ENCODE assay signal across 13 mouse cellular contexts in the genomic region with DNA sequence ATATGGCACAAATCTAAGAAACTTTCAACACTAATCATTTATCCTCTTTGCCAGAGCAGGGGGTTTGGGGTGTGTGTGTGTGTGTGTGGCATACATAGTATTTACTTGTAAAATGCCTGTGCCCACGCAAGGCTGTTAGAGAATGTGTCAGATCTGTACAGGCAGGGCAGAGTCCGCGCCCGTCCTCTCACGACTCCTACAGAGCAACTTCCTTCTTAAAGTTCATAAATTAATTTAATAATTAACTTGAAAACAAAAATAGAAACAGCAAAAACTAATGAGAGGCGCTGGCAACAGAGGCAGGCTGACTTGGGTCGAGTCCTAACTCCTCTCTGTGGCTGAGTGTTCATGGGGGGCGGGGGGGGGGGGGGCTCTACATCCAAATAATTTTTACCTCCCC. TPM values are rescaled to one million over a fixed set of nuclear protein-coding genes. Genes with fewer than 3 reads are reported as not detected.
A peak's percentile ranks its signal among the peaks of the same experiment; 100 is the strongest.
DNase-seq lines count a peak whose midpoint lies in the region; ATAC-seq and TF ChIP-seq lines count a peak whose summit lies in the region.
"Had no signal": no experiment of that assay in that cellular context is flagged by ENCODE, and none has a peak within 500 bp of the region (broad histone marks: within the 10 kb centered on the region; RNA-seq: fewer than 3 reads in every experiment).

No protein-coding gene starts in this region.

- no peak overlapping the region for H3K4me3 ChIP-seq in lung, embryonic 14.5 days (ENCODE audit: low read depth, low read length)
- no peak overlapping the region for H3K4me3 ChIP-seq in lung, adult 2 months (replicated peaks; ENCODE audit: extremely low read depth, low read depth, low read length)
- no peak overlapping the region for H3K4me3 ChIP-seq in intestine, embryonic 14.5 days (ENCODE audit: low read depth, low read length)
- H3K4me3 ChIP-seq in macrophage (ENCODE audit: inconsistent target) = no peak overlapping the region

- WGBS in lung, embryonic 14.5 days = 45% methylated on average over 8 of the region's 8 CpGs
- 38% methylated on average over 8 of the region's 8 CpGs for WGBS in lung, adult 2 months
- 44% methylated on average over 8 of the region's 8 CpGs for WGBS in intestine, embryonic 14.5 days
- 40% methylated on average over 2 of the region's 8 CpGs for WGBS in macrophage (ENCODE audit: missing documents)

- TF ChIP-seq POLR2A in lung, adult 2 months (IDR thresholded peaks at IDR 0.05; ENCODE audit: borderline replicate concordance, extremely low read depth, low read depth, low read length) = no peak

- no peak for ATAC-seq in lung, embryonic 14.5 days (ENCODE audit: insufficient read depth)
- no peak for ATAC-seq in intestine, embryonic 14.5 days (replicated peaks; ENCODE audit: low FRiP score, low TSS enrichment, low read depth)
- ATAC-seq: forebrain, embryonic 14.5 days had no signal

- no peak overlapping the region for H3K27ac ChIP-seq in lung, embryonic 14.5 days (ENCODE audit: low read depth)
- no peak overlapping the region for H3K27ac ChIP-seq in intestine, embryonic 14.5 days (ENCODE audit: low read depth)
- peak overlapping the region; percentile 90 for H3K27ac ChIP-seq in macrophage

- no peaks in the 10 kb centered on the region for H3K27me3 ChIP-seq in lung, embryonic 14.5 days (ENCODE audit: insufficient read depth, low read length)
- H3K27me3 ChIP-seq in intestine, embryonic 14.5 days (replicated peaks; ENCODE audit: control insufficient read depth, insufficient read depth, low read length) = no peaks in the 10 kb centered on the region

- H3K4me1 ChIP-seq in lung, embryonic 14.5 days (ENCODE audit: insufficient read depth) = peaks cover 41% of the 10 kb centered on the region
- H3K4me1 ChIP-seq in lung, adult 2 months (ENCODE audit: control insufficient read depth, insufficient read depth, low read length) = peaks cover 27% of the 10 kb centered on the region
- peaks cover 64% of the 10 kb centered on the region for H3K4me1 ChIP-seq in intestine, embryonic 14.5 days (replicated peaks; ENCODE audit: control insufficient read depth, insufficient read depth, low read length)

- H3K36me3 ChIP-seq in lung, embryonic 14.5 days (ENCODE audit: insufficient read depth) = no peaks in the 10 kb centered on the region
- no peaks in the 10 kb centered on the region for H3K36me3 ChIP-seq in intestine, embryonic 14.5 days (ENCODE audit: control insufficient read depth, insufficient read depth, low read length)
- H3K36me3 ChIP-seq in macrophage (ENCODE audit: inconsistent target) = no peaks in the 10 kb centered on the region

- peaks cover 86% of the 10 kb centered on the region for H3K79me2 ChIP-seq in macrophage (ENCODE audit: inconsistent target)

- 0 out of 2 replicates have a peak overlapping the region, but pooled peaks have one; percentile 17 for H3K9ac ChIP-seq in lung, embryonic 14.5 days
- no peak overlapping the region; the same call in 1 of the 2 replicates for H3K9ac ChIP-seq in intestine, embryonic 14.5 days (ENCODE audit: low read length)

- DNase-seq in lung, embryonic 14.5 days = no peak
- no peak for DNase-seq in lung, adult 2 months
- DNase-seq in intestine, embryonic 14.5 days (ENCODE audit: low spot score) = no peak
- DNase-seq in kidney, adult 9 months = peak; percentile 80
- no peak for DNase-seq in embryo, embryonic 10.5 days (ENCODE audit: low spot score)
- no peak for DNase-seq in thymus, postnatal 0 days (ENCODE audit: low spot score)
- no peak for DNase-seq in thymus, postnatal 14 days
- DNase-seq: cerebellum, adult 8-10 months; heart, postnatal 14 days; right cerebral cortex, postnatal 4 days; thymus, adult 18-20 months had no signal

- H3K9me3 ChIP-seq in lung, embryonic 14.5 days (ENCODE audit: low read depth, low read length) = no peaks in the 10 kb centered on the region
- H3K9me3 ChIP-seq in intestine, embryonic 14.5 days (ENCODE audit: control insufficient read depth, low read length) = no peaks in the 10 kb centered on the region

- TF ChIP-seq CTCF in lung, embryonic 14.5 days (IDR thresholded peaks at IDR 0.05; ENCODE audit: low read depth) = no peak
- no peak for TF ChIP-seq CTCF in lung, adult 2 months (IDR thresholded peaks at IDR 0.05; ENCODE audit: insufficient read depth, low read length)

- H3K4me2 ChIP-seq in lung, embryonic 14.5 days = peak overlapping the region; percentile 79
- peak overlapping the region; percentile 81; the same call in 1 of the 2 replicates for H3K4me2 ChIP-seq in intestine, embryonic 14.5 days (ENCODE audit: low read length)

RNA-seq across cellular contexts. Expression of a gene that starts 4.6 kb away (rescaled TPM):
- 37.2 and 39.8 TPM in 2 replicates for polyA plus RNA-seq in lung, embryonic 14.5 days (2014; fragmentation: Nextera tagmentation; extraction: Ambion mirVana)
- 17.0 and 22.2 TPM in 2 replicates for polyA plus RNA-seq in lung, adult 2 months (2012; rRNA removed)
- polyA plus RNA-seq in intestine, embryonic 14.5 days (2014; fragmentation: Nextera tagmentation; extraction: Ambion mirVana) = 30.4 and 33.1 TPM in 2 replicates
- total RNA-seq in macrophage (2018; cell fraction: chromatin; rRNA removed) = 100 to 1,000 TPM in 13 of 26 experiments, 10 to 100 TPM in 13; 30.3 to 165 (median 107) TPM
- total RNA-seq in macrophage (2018; cell fraction: cytosol; rRNA removed) = 100 to 1,000 TPM in 6 of 26 experiments, 10 to 100 TPM in 20; 25.9 to 112 (median 84.7) TPM
- total RNA-seq in macrophage (2018; cell fraction: nucleus; rRNA removed) = 100 to 1,000 TPM in 12 of 26 experiments, 10 to 100 TPM in 14; 53.0 to 197 (median 92.2) TPM
- 17.8 to 36.0 TPM (median 34.3 TPM) in 3 replicates for polyA plus RNA-seq in macrophage (2018)
- polyA plus RNA-seq in thymus, postnatal 0 days (2015; fragmentation: Nextera tagmentation; extraction: Ambion mirVana) = 35.8 and 42.7 TPM in 2 replicates
